Mouse (Mus musculus) megakaryocyte, embryonic 14.5 days (primary cell): ENCODE measurements around the gene Tinf2. TPM values are rescaled to one million over a fixed set of nuclear protein-coding genes. Genes with fewer than 3 reads are reported as not detected.

Source experiments
- H3K27me3 ChIP-seq: replicated peaks from 2 replicates; pipeline ENCODE3; 2012; ENCODE audit warnings: inconsistent platforms
- H3K36me3 ChIP-seq: replicated peaks from 2 replicates; pipeline ENCODE3; 2012; ENCODE audit warnings: low read length, inconsistent platforms, mixed read lengths
- H3K4me1 ChIP-seq: 2 replicates; pipeline ENCODE4 v1.6.1; 2012; ENCODE audit warnings: inconsistent platforms
- H3K4me3 ChIP-seq: replicated peaks from 2 replicates; pipeline ENCODE3; 2012; ENCODE audit warnings: moderate library complexity, mild to moderate bottlenecking, inconsistent platforms
- H3K9me3 ChIP-seq: 2 replicates; pipeline ENCODE4 v1.6.1; 2012; ENCODE audit warnings: inconsistent platforms
- FLI1 ChIP-seq: IDR thresholded peaks from 2 replicates; pipeline ENCODE4 v1.6.1; 2012; ENCODE audit warnings: low read length, inconsistent platforms, mixed read lengths
- GATA1 ChIP-seq: IDR thresholded peaks from 3 replicates; pipeline ENCODE4 v1.6.1; 2012; ENCODE audit warnings: mixed read lengths, low read length, inconsistent platforms, borderline replicate concordance
- polyA plus RNA-seq: library from polyadenylated mRNA; stranded (reverse); fragments of >175 nt; gene quantifications from 2 replicates; pipeline ENCODE4 v1.2.3, GENCODE M21; 2012; ENCODE audit warnings: low replicate concordance; ENCODE audit not compliant: insufficient read depth

The Tinf2 gene
- polyA plus RNA-seq, 1 experiment, result 18.7 TPM

GRCm38 (mm10) chr14:55671486-55671832 lies 10.2 kb downstream of the Tinf2 start:
- no peaks in the 10 kb centered on the region for H3K9me3 ChIP-seq
- TF ChIP-seq FLI1 (no peak), GATA1 (no peak)
- H3K4me1 ChIP-seq, result peaks cover 43% of the 10 kb centered on the region
- peak overlapping the region; percentile 99 for H3K4me3 ChIP-seq
- no peaks in the 10 kb centered on the region for H3K27me3 ChIP-seq
- peaks cover 48% of the 10 kb centered on the region for H3K36me3 ChIP-seq

DNA sequence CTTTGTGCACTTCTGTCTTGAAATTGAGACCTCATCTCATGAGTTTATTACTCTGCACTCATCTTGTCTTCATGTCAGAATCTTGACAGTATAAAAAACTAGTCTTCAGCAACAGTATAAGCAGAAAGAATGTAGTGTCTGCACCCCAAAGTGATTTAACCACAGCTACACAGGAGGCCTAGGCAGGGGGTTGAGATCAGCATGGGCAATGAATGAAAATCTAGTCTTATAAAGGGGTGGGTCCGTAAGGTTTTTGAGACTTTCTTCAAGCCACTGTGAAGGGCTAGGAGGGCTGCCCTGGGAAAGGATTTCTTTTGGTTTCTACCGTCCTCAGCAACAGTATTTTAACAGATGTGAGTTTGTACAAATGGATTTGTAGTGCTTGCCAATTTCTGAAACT lies 21.0 kb downstream of the Tinf2 start:
- TF ChIP-seq GATA1 (no peak), FLI1 (no peak)
- Histone ChIP-seq H3K9me3 (no peaks in the 10 kb centered on the region), H3K27me3 (no peaks in the 10 kb centered on the region), H3K4me1 (peaks cover 24% of the 10 kb centered on the region), H3K36me3 (peaks cover 62% of the 10 kb centered on the region), H3K4me3 (peak overlapping the region; percentile 94)

DNA sequence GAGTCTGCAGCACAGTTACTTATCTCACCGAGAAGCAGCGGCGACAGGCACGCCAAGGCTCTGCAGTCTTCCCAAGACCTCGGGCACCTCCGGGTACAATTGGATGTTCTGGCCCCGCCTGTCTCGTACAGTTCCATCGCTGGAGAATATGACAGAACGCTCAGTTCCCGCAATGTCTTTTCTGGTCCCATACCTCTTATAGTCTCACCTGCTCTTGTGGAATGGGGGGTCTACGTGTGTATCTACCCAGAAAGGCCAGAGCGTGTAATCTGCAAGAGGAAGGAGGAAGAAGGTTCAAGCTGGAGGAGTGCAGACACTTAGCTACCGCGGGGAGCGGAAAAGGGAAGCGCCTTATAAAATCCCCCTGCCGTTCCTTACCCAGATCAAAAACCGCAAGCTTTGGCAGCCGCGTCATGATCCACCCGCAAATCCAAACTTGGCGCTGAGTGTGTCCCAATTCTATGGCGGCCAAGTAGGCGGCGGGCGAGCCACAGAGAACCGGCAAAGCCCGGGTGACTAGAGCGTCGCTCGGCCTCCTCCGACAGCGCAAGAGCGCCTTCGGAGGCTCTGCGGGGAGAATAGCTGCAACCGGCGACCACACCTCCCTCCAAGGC lies 21.6 kb downstream of the Tinf2 start, which contains the start of gene Mdp1:
TSS of gene Mdp1 (minus strand) at position 549 of the 614 bp plus-strand sequence.
- Histone ChIP-seq H3K27me3 (no peaks in the 10 kb centered on the region), H3K9me3 (no peaks in the 10 kb centered on the region), H3K4me3 (peak within 1 kb of the TSS; percentile 94), H3K36me3 (peaks cover 61% of the 10 kb centered on the region), H3K4me1 (peaks cover 30% of the 10 kb centered on the region)
- TF ChIP-seq FLI1 (no peak), GATA1 (no peak)

DNA sequence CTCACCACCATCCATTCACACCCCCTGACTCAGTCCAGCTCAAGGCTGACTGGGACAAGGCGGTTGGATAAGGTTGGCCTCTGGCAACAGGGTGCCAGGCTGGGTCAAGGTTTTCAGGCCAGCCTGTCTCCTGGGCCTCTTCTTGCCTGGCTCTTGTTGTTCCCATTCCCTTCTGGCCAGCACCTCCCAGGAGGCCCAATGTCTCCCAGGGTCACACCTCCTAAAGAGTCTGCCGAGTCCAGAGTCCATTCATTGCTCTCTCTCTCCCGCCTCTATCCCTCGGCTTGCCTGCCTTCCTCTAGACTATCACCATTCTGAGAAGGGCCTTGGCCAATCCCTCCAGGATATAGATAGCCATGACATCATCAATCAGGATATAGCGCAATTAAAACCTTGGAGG lies 23.6 kb downstream of the Tinf2 start:
- Histone ChIP-seq H3K27me3 (no peaks in the 10 kb centered on the region), H3K4me1 (peaks cover 32% of the 10 kb centered on the region), H3K9me3 (no peaks in the 10 kb centered on the region), H3K36me3 (peaks cover 43% of the 10 kb centered on the region), H3K4me3 (no peak overlapping the region)
- TF ChIP-seq FLI1, result no peak
- TF ChIP-seq GATA1, result no peak

GRCm38 (mm10) chr14:55656935-55657334 lies 24.7 kb downstream of the Tinf2 start:
- Histone ChIP-seq H3K27me3 (peaks cover 2% of the 10 kb centered on the region), H3K4me3 (no peak overlapping the region), H3K36me3 (peaks cover 32% of the 10 kb centered on the region), H3K4me1 (peaks cover 32% of the 10 kb centered on the region), H3K9me3 (no peaks in the 10 kb centered on the region)
- TF ChIP-seq FLI1, result no peak

- no peak for TF ChIP-seq GATA1
- TF ChIP-seq FLI1, result no peak
- Histone ChIP-seq H3K4me3 (no peak overlapping the region), H3K36me3 (peaks cover 11% of the 10 kb centered on the region), H3K9me3 (no peaks in the 10 kb centered on the region), H3K27me3 (peaks cover 5% of the 10 kb centered on the region), H3K4me1 (peaks cover 15% of the 10 kb centered on the region)
Observed at GRCm38 (mm10) chr14:55651528-55651927, 30.1 kb downstream of the Tinf2 start.

GRCm38 (mm10) chr14:55649884-55650283 lies 31.7 kb downstream of the Tinf2 start, which contains the start of gene Tssk4:
TSS of gene Tssk4 (plus strand) at chr14:55650184.
- Histone ChIP-seq H3K9me3 (no peaks in the 10 kb centered on the region), H3K36me3 (peaks cover 19% of the 10 kb centered on the region), H3K27me3 (peaks cover 5% of the 10 kb centered on the region), H3K4me1 (peaks cover 21% of the 10 kb centered on the region), H3K4me3 (no peak within 1 kb of the TSS)
- TF ChIP-seq FLI1 (no peak), GATA1 (no peak)

DNA sequence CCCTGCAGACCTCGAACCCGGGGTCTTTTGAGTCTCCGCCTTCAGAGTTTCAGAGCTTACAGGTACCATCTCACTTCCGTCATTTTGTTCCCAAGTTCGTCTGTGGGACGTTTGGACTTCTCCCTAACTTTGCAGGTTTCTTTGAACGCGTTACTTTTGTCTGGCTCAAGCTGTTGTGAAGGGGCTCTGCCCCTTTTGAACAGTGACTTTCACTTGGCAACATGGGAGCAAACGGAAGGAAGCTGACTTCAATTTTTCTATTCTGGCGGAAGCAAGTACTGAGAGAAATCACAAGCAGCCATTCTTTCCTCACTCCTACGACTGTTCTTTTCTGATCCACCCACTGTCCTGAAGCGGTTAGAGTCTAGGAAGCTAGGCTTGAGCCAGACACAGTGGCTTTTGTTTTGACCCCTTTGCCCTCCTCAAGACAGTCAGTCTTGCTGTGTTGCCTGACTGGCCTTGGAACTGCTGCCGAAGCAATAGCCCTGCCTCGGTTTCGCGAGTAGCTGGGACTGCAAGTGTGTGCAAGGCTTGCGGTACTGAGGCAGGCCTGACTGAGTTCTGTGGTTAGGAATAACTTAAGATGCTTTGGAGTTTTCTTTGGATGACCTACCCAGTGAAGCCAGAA lies 37.2 kb downstream of the Tinf2 start:
- Histone ChIP-seq H3K9me3 (no peaks in the 10 kb centered on the region), H3K36me3 (peaks cover 44% of the 10 kb centered on the region), H3K4me3 (peak overlapping the region; percentile 91), H3K4me1 (peaks cover 56% of the 10 kb centered on the region), H3K27me3 (no peaks in the 10 kb centered on the region)
- no peak for TF ChIP-seq FLI1
- no peak for TF ChIP-seq GATA1

DNA sequence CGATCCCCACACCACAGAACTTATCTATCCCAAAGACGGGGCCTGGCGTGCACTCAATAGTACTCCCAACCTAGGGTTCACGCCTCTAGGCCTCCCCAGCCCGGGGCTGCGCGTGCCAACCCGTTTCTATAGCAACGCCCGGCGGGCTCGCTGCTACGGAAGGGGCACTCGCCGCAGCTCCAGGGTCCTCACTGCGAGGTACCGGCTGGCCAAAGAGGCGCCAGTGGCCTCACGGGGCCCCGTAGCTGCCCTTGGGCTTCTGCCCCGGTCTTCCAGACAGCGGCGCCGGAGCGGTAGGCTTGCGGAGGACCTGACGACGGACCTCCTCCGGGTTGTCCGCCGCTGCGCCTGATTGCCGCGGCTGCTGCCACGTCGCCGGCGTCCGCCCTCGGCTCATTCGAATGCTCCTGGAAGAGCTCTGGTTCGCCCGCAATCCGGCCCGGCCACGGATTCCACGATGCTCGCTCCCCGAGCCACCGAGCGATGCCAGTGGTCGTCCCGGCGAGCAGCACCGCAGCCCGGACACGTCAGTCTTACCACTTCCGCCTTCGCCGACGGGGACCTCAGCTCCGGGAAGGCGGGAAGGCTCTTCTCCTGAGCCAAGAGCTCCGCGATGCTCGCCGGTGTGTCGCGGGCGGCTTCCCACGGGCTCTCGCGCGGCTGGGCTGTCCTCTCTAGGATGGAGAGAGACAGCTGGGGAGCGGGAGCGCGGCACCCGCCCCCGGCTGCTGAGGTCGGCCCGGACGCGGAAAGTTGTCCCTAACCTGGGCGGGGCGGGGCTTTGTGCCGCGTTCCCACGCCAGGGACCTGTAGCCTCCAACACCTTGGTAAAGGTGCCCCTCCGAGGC lies 38.3 kb downstream of the Tinf2 start, which contains the start of gene Tm9sf1:
TSS of gene Tm9sf1 (minus strand) at position 747 of the 848 bp plus-strand sequence.
- Histone ChIP-seq H3K4me1 (peaks cover 53% of the 10 kb centered on the region), H3K9me3 (no peaks in the 10 kb centered on the region), H3K4me3 (peak within 1 kb of the TSS; percentile 96), H3K27me3 (no peaks in the 10 kb centered on the region), H3K36me3 (peaks cover 55% of the 10 kb centered on the region)
- TF ChIP-seq FLI1, result peak; percentile 40; the same call in 1 of the 2 replicates
- TF ChIP-seq GATA1, result no peak

- Histone ChIP-seq H3K9me3 (no peaks in the 10 kb centered on the region), H3K4me3 (peak overlapping the region; percentile 96), H3K36me3 (peaks cover 61% of the 10 kb centered on the region), H3K27me3 (no peaks in the 10 kb centered on the region), H3K4me1 (peaks cover 57% of the 10 kb centered on the region)
- no peak for TF ChIP-seq GATA1
- no peak for TF ChIP-seq FLI1
Observed at GRCm38 (mm10) chr14:55642679-55643059, 39.0 kb downstream of the Tinf2 start.
